Mouse (Mus musculus) MEL (cell line): Measurements from ENCODE around the gene Dusp5. TPM values are rescaled to one million over a fixed set of nuclear protein-coding genes. Genes with fewer than 3 reads are reported as not detected.

Source experiments
- DNase-seq: peaks from one replicate; pipeline ENCODE4 v3.0.0; 2011; ENCODE audit warnings: low read depth, low spot score
- H3K27ac ChIP-seq: 2 replicates; pipeline ENCODE4 v1.5.1; 2012; ENCODE audit warnings: low read depth, mild to moderate bottlenecking, control low read depth, low read length, moderate library complexity; ENCODE audit not compliant: control insufficient read depth
- H3K27me3 ChIP-seq, 2 experiments: fragments of 150-350 bp in 1 of 2; sonication (generic) in 1 of 2; 2 replicates each; pipeline ENCODE4 v1.6.1; 2012; ENCODE audit warnings: low read length in 2 of 2, mild to moderate bottlenecking in 2 of 2, improper control_type of control experiment in 1 of 2, moderate library complexity in 1 of 2; ENCODE audit not compliant: insufficient read depth in 2 of 2, control insufficient read depth in 1 of 2
- H3K36me3 ChIP-seq, 2 experiments: 2 replicates each; pipeline ENCODE4 v1.6.1; 2012 to 2014; ENCODE audit warnings: low read length in 2 of 2, improper control_type of control experiment in 1 of 2, inconsistent platforms in 1 of 2, mild to moderate bottlenecking in 1 of 2; ENCODE audit not compliant: insufficient read depth in 2 of 2, control insufficient read depth in 1 of 2
- H3K4me1 ChIP-seq, 2 experiments: fragments of 150-350 bp in 1 of 2; sonication (generic) in 1 of 2; 2 replicates each; pipeline ENCODE4 v1.6.1; 2012; ENCODE audit warnings: low read length in 2 of 2, improper control_type of control experiment in 1 of 2, mild to moderate bottlenecking in 1 of 2; ENCODE audit not compliant: insufficient read depth in 2 of 2, control insufficient read depth in 1 of 2
- H3K4me3 ChIP-seq, 2 experiments: fragments of 150-350 bp in 1 of 2; sonication (generic) in 1 of 2; 2 replicates each; pipeline ENCODE4 v1.5.1; 2012; ENCODE audit warnings: low read depth in 2 of 2, low read length in 2 of 2, mild to moderate bottlenecking in 2 of 2, moderate library complexity in 2 of 2, control low read depth in 1 of 2, improper control_type of control experiment in 1 of 2; ENCODE audit not compliant: control insufficient read depth in 1 of 2, insufficient read depth in 1 of 2
- H3K79me2 ChIP-seq: 2 replicates; pipeline ENCODE4 v1.6.1; 2012; ENCODE audit warnings: mild to moderate bottlenecking, low read length, moderate library complexity; ENCODE audit not compliant: control insufficient read depth, poor library complexity, insufficient read depth
- H3K9ac ChIP-seq: 2 replicates; pipeline ENCODE4 v1.6.1; 2012; ENCODE audit warnings: low read depth, mild to moderate bottlenecking, control low read depth, low read length, moderate library complexity; ENCODE audit not compliant: control insufficient read depth, poor library complexity, severe bottlenecking
- H3K9me3 ChIP-seq: fragments of 150-350 bp; sonication (generic); replicated peaks from 2 replicates; pipeline ENCODE4 v1.6.1; 2012; ENCODE audit warnings: mild to moderate bottlenecking, low read length, improper control_type of control experiment, moderate library complexity; ENCODE audit not compliant: insufficient read depth
- BHLHE40 ChIP-seq: IDR thresholded peaks from 2 replicates; pipeline ENCODE4 v1.6.1; 2012; ENCODE audit warnings: low read depth, mild to moderate bottlenecking, inconsistent platforms, low read length, improper control_type of control experiment, borderline replicate concordance
- CHD2 ChIP-seq: IDR thresholded peaks from 2 replicates; pipeline ENCODE4 v1.6.1; 2011; ENCODE audit warnings: low read length, improper control_type of control experiment
- CTCF ChIP-seq, 3 experiments: IDR thresholded peaks in 2 of 3; conservative IDR thresholded peaks in 1 of 3; 2 replicates each; pipeline ENCODE4 v1.5.1; 2011 to 2012; ENCODE audit warnings: low read length in 3 of 3, low read depth in 2 of 3, mild to moderate bottlenecking in 2 of 3, improper control_type of control experiment in 1 of 3, inconsistent platforms in 1 of 3, mixed read lengths in 1 of 3, moderate library complexity in 1 of 3; ENCODE audit not compliant: control insufficient read depth in 1 of 3, insufficient read depth in 1 of 3, poor library complexity in 1 of 3, severe bottlenecking in 1 of 3
- EP300 ChIP-seq, 2 experiments: IDR thresholded peaks; 2 replicates each; pipeline ENCODE4 v1.6.1; 2011; ENCODE audit warnings: improper control_type of control experiment in 2 of 2, low read length in 2 of 2, low read depth in 1 of 2, mild to moderate bottlenecking in 1 of 2
- ETS1 ChIP-seq: IDR thresholded peaks from 2 replicates; pipeline ENCODE4 v1.6.1; 2012; ENCODE audit warnings: low read depth, mild to moderate bottlenecking, inconsistent platforms, low read length, improper control_type of control experiment, moderate library complexity
- HCFC1 ChIP-seq: IDR thresholded peaks from 2 replicates; pipeline ENCODE4 v1.6.1; 2012; ENCODE audit warnings: low read depth, mild to moderate bottlenecking, inconsistent platforms, low read length, improper control_type of control experiment, moderate library complexity
- KAT2A ChIP-seq: conservative IDR thresholded peaks from 2 replicates; pipeline ENCODE4 v1.6.1; 2012; ENCODE audit warnings: low read depth, low read length, improper control_type of control experiment, inconsistent platforms
- MAFK ChIP-seq: IDR thresholded peaks from 2 replicates; pipeline ENCODE4 v1.6.1; 2011; ENCODE audit warnings: low read depth, mild to moderate bottlenecking, low read length, improper control_type of control experiment, borderline replicate concordance
- MAX ChIP-seq: IDR thresholded peaks from 2 replicates; pipeline ENCODE4 v1.6.1; 2011; ENCODE audit warnings: low read length, improper control_type of control experiment
- MAZ ChIP-seq: IDR thresholded peaks from 2 replicates; pipeline ENCODE4 v1.6.1; 2012; ENCODE audit warnings: low read depth, mild to moderate bottlenecking, inconsistent platforms, low read length, improper control_type of control experiment
- MEF2A ChIP-seq: IDR thresholded peaks from 2 replicates; pipeline ENCODE4 v1.6.1; 2014; ENCODE audit warnings: low read depth, mild to moderate bottlenecking, inconsistent platforms, low read length, improper control_type of control experiment; ENCODE audit not compliant: poor library complexity, insufficient replicate concordance, severe bottlenecking; ENCODE audit errors: extremely low read depth
- MXI1 ChIP-seq: IDR thresholded peaks from 2 replicates; pipeline ENCODE4 v1.6.1; 2011; ENCODE audit warnings: mild to moderate bottlenecking, low read depth, low read length, improper control_type of control experiment
- MYB ChIP-seq: IDR thresholded peaks from 2 replicates; pipeline ENCODE4 v1.6.1; 2011; ENCODE audit warnings: mild to moderate bottlenecking, low read depth, low read length, improper control_type of control experiment
- MYC ChIP-seq: IDR thresholded peaks from 2 replicates; pipeline ENCODE4 v1.6.1; 2011; ENCODE audit warnings: low read depth, mild to moderate bottlenecking, low read length, improper control_type of control experiment, moderate library complexity
- NELFE ChIP-seq: IDR thresholded peaks from 2 replicates; pipeline ENCODE4 v1.6.1; 2011; ENCODE audit warnings: low read depth, low read length, improper control_type of control experiment
- NRF1 ChIP-seq: IDR thresholded peaks from 2 replicates; pipeline ENCODE4 v1.6.1; 2014; ENCODE audit warnings: low read depth, mild to moderate bottlenecking, inconsistent platforms, low read length, improper control_type of control experiment, moderate library complexity; ENCODE audit not compliant: poor library complexity, insufficient read depth, severe bottlenecking
- POLR2AphosphoS2 ChIP-seq: IDR thresholded peaks from 2 replicates; pipeline ENCODE4 v1.6.1; 2011; ENCODE audit warnings: low read length, improper control_type of control experiment
- RAD21 ChIP-seq: IDR thresholded peaks from 2 replicates; pipeline ENCODE4 v1.6.1; 2011; ENCODE audit warnings: mild to moderate bottlenecking, low read depth, low read length, improper control_type of control experiment
- RCOR1 ChIP-seq: IDR thresholded peaks from 2 replicates; pipeline ENCODE4 v1.6.1; 2012; ENCODE audit warnings: low read depth, mild to moderate bottlenecking, inconsistent platforms, low read length, improper control_type of control experiment
- SIN3A ChIP-seq: IDR thresholded peaks from 2 replicates; pipeline ENCODE4 v1.6.1; 2012; ENCODE audit warnings: low read length, improper control_type of control experiment, inconsistent platforms
- SMC3 ChIP-seq: IDR thresholded peaks from 2 replicates; pipeline ENCODE4 v1.6.1; 2011; ENCODE audit warnings: low read depth, low read length, improper control_type of control experiment
- TAL1 ChIP-seq: IDR thresholded peaks from 2 replicates; pipeline ENCODE4 v1.6.1; 2012; ENCODE audit warnings: mild to moderate bottlenecking, inconsistent platforms, low read length, moderate library complexity, mixed read lengths
- TCF12 ChIP-seq: IDR thresholded peaks from 2 replicates; pipeline ENCODE4 v1.6.1; 2014; ENCODE audit warnings: low read depth, mild to moderate bottlenecking, inconsistent platforms, low read length, improper control_type of control experiment, moderate library complexity
- UBTF ChIP-seq: IDR thresholded peaks from 2 replicates; pipeline ENCODE4 v1.6.1; 2012; ENCODE audit warnings: low read depth, mild to moderate bottlenecking, inconsistent platforms, low read length, improper control_type of control experiment, moderate library complexity, borderline replicate concordance; ENCODE audit not compliant: insufficient read depth
- USF1 ChIP-seq: IDR thresholded peaks from 2 replicates; pipeline ENCODE4 v1.6.1; 2014; ENCODE audit warnings: low read depth, mild to moderate bottlenecking, inconsistent platforms, low read length, improper control_type of control experiment, moderate library complexity
- USF2 ChIP-seq, 2 experiments: IDR thresholded peaks; 2 replicates each; pipeline ENCODE4 v1.6.1; 2011 to 2012; ENCODE audit warnings: improper control_type of control experiment in 2 of 2, low read length in 2 of 2, borderline replicate concordance in 1 of 2, inconsistent platforms in 1 of 2, low read depth in 1 of 2, mild to moderate bottlenecking in 1 of 2; ENCODE audit not compliant: insufficient read depth in 1 of 2
- ZC3H11A ChIP-seq: IDR thresholded peaks from 2 replicates; pipeline ENCODE4 v1.6.1; 2012; ENCODE audit warnings: low read depth, mild to moderate bottlenecking, inconsistent platforms, low read length, improper control_type of control experiment
- ZKSCAN1 ChIP-seq: IDR thresholded peaks from 2 replicates; pipeline ENCODE4 v1.6.1; 2012; ENCODE audit warnings: low read depth, mild to moderate bottlenecking, inconsistent platforms, low read length, improper control_type of control experiment, moderate library complexity
- ZMIZ1 ChIP-seq: IDR thresholded peaks from 2 replicates; pipeline ENCODE4 v1.6.1; 2012; ENCODE audit warnings: low read depth, mild to moderate bottlenecking, inconsistent platforms, low read length, improper control_type of control experiment, moderate library complexity
- polyA plus RNA-seq, 2 experiments: library from polyadenylated mRNA; stranded (reverse) in 1 of 2; unstranded in 1 of 2; fragments of >175 nt in 1 of 2; fragments of >200 nt in 1 of 2; gene quantifications; 2 replicates each; pipeline versions ENCODE4 v1.2.1 to v1.2.4; 2012; ENCODE audit warnings: low replicate concordance in 2 of 2, low read depth in 1 of 2; ENCODE audit not compliant: insufficient read length in 2 of 2, insufficient read depth in 1 of 2, missing spikeins in 1 of 2
- total RNA-seq: library from RNA; depleted of rRNA; stranded (reverse); fragments of 300-350 nt; gene quantifications from 2 replicates; pipeline ENCODE4 v1.2.3, GENCODE M21; 2012

The Dusp5 gene
- total and polyA plus RNA-seq, 3 experiments, result 7.6 to 13.8 TPM; not detected in 1

GRCm38 (mm10) chr19:53533236-53533635 lies 4.3 kb downstream of the Dusp5 start:
- no peak for TF ChIP-seq MXI1
- no peak for TF ChIP-seq SIN3A
- TF ChIP-seq MAZ, result no peak
- no peak for TF ChIP-seq ETS1
- TF ChIP-seq ZKSCAN1, result no peak
- TF ChIP-seq MAX, result no peak
- TF ChIP-seq CHD2, result no peak
- no peak for TF ChIP-seq ZMIZ1
- TF ChIP-seq MEF2A, result no peak
- no peak for TF ChIP-seq SMC3
- TF ChIP-seq BHLHE40, result no peak
- TF ChIP-seq POLR2AphosphoS2, result no peak
- TF ChIP-seq MYB, result no peak
- no peak for TF ChIP-seq MAFK
- no peak for TF ChIP-seq NRF1
- TF ChIP-seq HCFC1, result no peak
- no peak for TF ChIP-seq RAD21
- TF ChIP-seq, all 39 proteins: peak for 0
- no peak for DNase-seq
- Histone ChIP-seq H3K4me1 (peaks cover 5 to 29% of the 10 kb centered on the region in 2 experiments), H3K79me2 (peaks cover 8% of the 10 kb centered on the region), H3K9me3 (no peaks in the 10 kb centered on the region), H3K36me3 (peaks cover 0 to 26% of the 10 kb centered on the region in 2 experiments; a peak in 3 of 4 replicates), H3K4me3 (no peak overlapping the region), H3K27me3 (no peaks in the 10 kb centered on the region), H3K9ac (no peak overlapping the region), H3K27ac (no peak overlapping the region; the same call in 1 of the 2 replicates)

GRCm38 (mm10) chr19:53533810-53534601 lies 5.1 kb downstream of the Dusp5 start:
- peak overlapping the region; percentile 33; the same call in 1 of the 2 replicates for H3K27ac ChIP-seq
- H3K79me2 ChIP-seq, result peaks cover 8% of the 10 kb centered on the region
- no peaks in the 10 kb centered on the region for H3K9me3 ChIP-seq
- no peaks in the 10 kb centered on the region for H3K27me3 ChIP-seq
- H3K4me1 ChIP-seq, result peaks cover 5 to 28% of the 10 kb centered on the region in 2 experiments
- H3K9ac ChIP-seq, result no peak overlapping the region
- no peak overlapping the region for H3K4me3 ChIP-seq
- DNase-seq, result peak; percentile 90
- peaks cover 0 to 26% of the 10 kb centered on the region in 2 experiments; a peak in 3 of 4 replicates for H3K36me3 ChIP-seq
- no peak for TF ChIP-seq NELFE
- no peak; a peak in 1 of 6 replicates for TF ChIP-seq CTCF (IDR thresholded peaks at IDR 0.05 in 2 of 3, conservative IDR thresholded peaks at IDR 0.05 in 1 of 3; ENCODE audit: control insufficient read depth in 1 of 3, insufficient read depth in 1 of 3, low read depth in 2 of 3, low read length in 3 of 3, poor library complexity in 1 of 3, severe bottlenecking in 1 of 3)
- TF ChIP-seq ZKSCAN1, result no peak
- TF ChIP-seq USF1, result peak; percentile 18; the same call in 1 of the 2 replicates
- TF ChIP-seq ZMIZ1, result no peak
- TF ChIP-seq RCOR1, result no peak
- TF ChIP-seq MAX, result no peak
- no peak for TF ChIP-seq MXI1
- TF ChIP-seq CHD2, result no peak
- peak; percentile 93 for TF ChIP-seq TAL1
- TF ChIP-seq UBTF, result no peak
- TF ChIP-seq NRF1, result no peak
- TF ChIP-seq USF2 (IDR thresholded peaks at IDR 0.05; ENCODE audit: borderline replicate concordance in 1 of 2, insufficient read depth in 1 of 2, low read depth in 1 of 2, low read length in 2 of 2), result no peak
- no peak for TF ChIP-seq POLR2AphosphoS2
- peak; percentile 38; the same call in 1 of the 2 replicates for TF ChIP-seq TCF12
- TF ChIP-seq MYC, result no peak
- TF ChIP-seq ZC3H11A, result no peak
- TF ChIP-seq KAT2A, result no peak
- TF ChIP-seq EP300 (IDR thresholded peaks at IDR 0.05; ENCODE audit: low read depth in 1 of 2, low read length in 2 of 2), result peak; percentile 57
